Mouse (Mus musculus) ES-E14 (cell line): ENCODE results near the gene Rbmx2. TPM values are rescaled to one million over a fixed set of nuclear protein-coding genes. Genes with fewer than 3 reads are reported as not detected.

Source experiments
- DNase-seq: peaks from one replicate; pipeline ENCODE4 v3.0.0-alpha.2; 2013; ENCODE audit warnings: low read depth, low spot score
- H3K27ac ChIP-seq: 2 replicates; pipeline ENCODE4 v1.5.1; 2012; ENCODE audit warnings: low read depth, mild to moderate bottlenecking, low read length, moderate library complexity, mixed read lengths; ENCODE audit not compliant: poor library complexity, insufficient read depth, severe bottlenecking
- H3K36me3 ChIP-seq: 2 replicates; pipeline ENCODE4 v1.6.1; 2012; ENCODE audit warnings: mild to moderate bottlenecking, low read length, moderate library complexity, mixed read lengths; ENCODE audit not compliant: control insufficient read depth, poor library complexity, insufficient read depth, severe bottlenecking
- H3K4me1 ChIP-seq, 2 experiments: fragments of 150-350 bp in 1 of 2; sonication (generic) in 1 of 2; 2 replicates each; pipeline ENCODE4 v1.6.1; 2012; ENCODE audit warnings: low read length in 2 of 2, mild to moderate bottlenecking in 1 of 2, mixed read lengths in 1 of 2; ENCODE audit not compliant: control insufficient read depth in 2 of 2, insufficient read depth in 2 of 2, poor library complexity in 1 of 2
- H3K4me3 ChIP-seq, 2 experiments: fragments of 150-350 bp in 1 of 2; sonication (generic) in 1 of 2; 2 replicates each; pipeline ENCODE4 v1.5.1; 2012; ENCODE audit warnings: low read length in 2 of 2, low read depth in 1 of 2, mild to moderate bottlenecking in 1 of 2, mixed read lengths in 1 of 2; ENCODE audit not compliant: insufficient read depth in 1 of 2, poor library complexity in 1 of 2, severe bottlenecking in 1 of 2
- H3K9ac ChIP-seq: 2 replicates; pipeline ENCODE4 v1.6.1; 2012; ENCODE audit warnings: low read depth, mild to moderate bottlenecking, low read length, mixed read lengths; ENCODE audit not compliant: poor library complexity, insufficient read depth, severe bottlenecking
- H3K9me3 ChIP-seq: fragments of 150-350 bp; sonication (generic); 2 replicates; pipeline ENCODE4 v1.6.1; 2012; ENCODE audit warnings: low read depth, mild to moderate bottlenecking, low read length; ENCODE audit not compliant: control insufficient read depth, insufficient read depth
- CHD2 ChIP-seq: IDR thresholded peaks from 2 replicates; pipeline ENCODE4 v1.6.1; 2014; ENCODE audit warnings: mild to moderate bottlenecking, low read depth, low read length, inconsistent platforms
- HCFC1 ChIP-seq: IDR thresholded peaks from 2 replicates; pipeline ENCODE4 v1.6.1; 2012; ENCODE audit warnings: low read length, inconsistent platforms, borderline replicate concordance; ENCODE audit not compliant: insufficient read depth
- MAFK ChIP-seq: IDR thresholded peaks from 2 replicates; pipeline ENCODE4 v1.6.1; 2014; ENCODE audit warnings: mild to moderate bottlenecking, low read depth, low read length, inconsistent platforms; ENCODE audit not compliant: insufficient read depth
- ZC3H11A ChIP-seq: IDR thresholded peaks from 2 replicates; pipeline ENCODE4 v1.6.1; 2012; ENCODE audit warnings: low read depth, mild to moderate bottlenecking, inconsistent platforms, low read length, borderline replicate concordance
- ZNF384 ChIP-seq: IDR thresholded peaks from 2 replicates; pipeline ENCODE4 v1.6.1; 2012; ENCODE audit warnings: low read depth, low read length, inconsistent platforms
- in situ Hi-C, 2 experiments: fragments of 600-800 bp; cut with MboI; formaldehyde crosslinking; loops; one replicate each; pipeline ENCODE4 v1.15.1; 2025; ENCODE audit warnings: low sequenced_read_pairs in 2 of 2, inconsistent platforms in 1 of 2; ENCODE audit not compliant: unreplicated experiment in 2 of 2
- total RNA-seq: library from RNA; depleted of rRNA; stranded (reverse); fragments of 300-350 nt; gene quantifications from 2 replicates; pipeline ENCODE4 v1.2.3, GENCODE M21; 2012

The Rbmx2 gene
- total RNA-seq, 1 experiment = 18.4 TPM

DNA sequence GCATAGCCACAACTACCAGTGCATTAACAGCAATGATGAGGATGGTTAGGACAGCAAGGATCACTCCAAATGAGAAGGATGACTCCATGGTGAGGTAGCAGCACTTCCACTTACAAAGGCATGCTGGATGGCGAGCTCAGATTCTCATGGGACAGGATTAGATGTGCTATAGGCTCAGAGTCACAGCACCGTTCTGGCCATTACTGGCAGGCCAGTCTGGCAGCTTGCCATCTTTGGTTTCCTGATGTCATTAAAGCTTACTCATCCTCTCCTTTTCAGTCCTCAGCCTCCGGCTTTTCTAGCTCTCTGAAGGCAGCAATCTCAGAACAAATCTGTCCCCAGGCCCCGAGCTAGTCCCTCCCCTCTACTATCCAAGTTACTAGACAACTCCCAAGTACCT lies 20.6 kb upstream of the Rbmx2 start, which contains the start of gene Gpr119:
TSS of gene Gpr119 (minus strand) at position 308 of the 400 bp plus-strand sequence.
- no peak for DNase-seq
- Histone ChIP-seq H3K36me3 (no peaks in the 10 kb centered on the region), H3K4me3 (no peak within 1 kb of the TSS), H3K9ac (no peak within 1 kb of the TSS), H3K27ac (no peak within 1 kb of the TSS), H3K9me3 (no peaks in the 10 kb centered on the region), H3K4me1 (no peaks in the 10 kb centered on the region)
- in situ Hi-C loops = loop anchor here in 1 of 2 experiments (25.0 kb wide), 1 partner anchor 638 kb away; no protein-coding TSS in a partner anchor
- TF ChIP-seq CHD2 (no peak), ZC3H11A (no peak), HCFC1 (no peak), MAFK (no peak), ZNF384 (no peak)

DNA sequence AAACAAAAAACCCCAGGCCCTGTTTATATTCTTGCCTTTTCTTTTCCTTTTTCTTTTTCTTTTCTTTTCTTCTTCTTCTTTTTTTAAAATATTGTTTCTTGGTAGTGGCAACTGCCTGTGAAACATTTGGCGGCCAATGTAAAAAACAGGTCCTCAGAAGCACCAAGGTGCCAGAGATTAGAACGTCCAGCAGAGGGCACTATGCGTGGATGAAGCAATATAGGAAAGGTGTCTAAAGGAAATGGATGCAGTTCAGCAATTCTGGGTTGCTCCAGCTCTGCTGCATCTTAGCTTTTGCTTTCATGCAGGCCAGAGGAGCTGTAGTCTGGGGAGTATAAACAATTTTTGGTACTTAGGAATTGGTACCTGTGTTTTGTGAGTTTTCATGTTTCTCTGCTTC lies 11.4 kb upstream of the Rbmx2 start:
- DNase-seq = peak; percentile 27
- no peak overlapping the region for H3K27ac ChIP-seq
- H3K9me3 ChIP-seq = no peaks in the 10 kb centered on the region
- no peak overlapping the region for H3K4me3 ChIP-seq
- in situ Hi-C loops = no loop called here
- H3K36me3 ChIP-seq = no peaks in the 10 kb centered on the region
- no peaks in the 10 kb centered on the region for H3K4me1 ChIP-seq
- 0 out of 2 replicates have a peak, but pooled peaks have one; percentile 29 for TF ChIP-seq ZC3H11A
- TF ChIP-seq CHD2 = no peak
- no peak overlapping the region for H3K9ac ChIP-seq

DNA sequence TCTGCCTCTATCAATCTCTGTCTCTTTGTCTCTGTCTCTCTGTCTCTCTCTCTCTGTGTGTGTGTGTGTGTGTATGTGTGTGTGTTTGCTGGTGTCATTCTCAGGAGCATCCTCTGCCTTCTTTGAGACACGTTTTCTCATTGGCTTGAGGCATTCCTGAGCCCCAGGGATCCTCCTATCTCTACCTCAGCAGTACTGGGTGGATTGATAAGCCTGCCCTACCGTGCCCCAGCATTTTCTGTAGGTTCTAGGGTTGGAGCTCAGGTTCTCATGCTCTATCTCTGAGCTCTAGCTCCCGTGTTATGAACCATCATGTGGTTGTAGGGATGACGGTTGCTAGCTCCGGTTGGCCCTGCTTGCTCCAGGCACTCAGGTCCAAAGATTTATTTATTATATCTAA lies 10.9 kb upstream of the Rbmx2 start:
- no peak overlapping the region for H3K9ac ChIP-seq
- no peak for DNase-seq
- H3K4me1 ChIP-seq = no peaks in the 10 kb centered on the region
- in situ Hi-C loops = no loop called here
- no peaks in the 10 kb centered on the region for H3K36me3 ChIP-seq
- no peak overlapping the region for H3K4me3 ChIP-seq
- no peak overlapping the region for H3K27ac ChIP-seq
- no peak for TF ChIP-seq CHD2
- TF ChIP-seq ZC3H11A = no peak
- no peak for TF ChIP-seq HCFC1
- no peak for TF ChIP-seq MAFK
- TF ChIP-seq ZNF384 = no peak
- H3K9me3 ChIP-seq = no peaks in the 10 kb centered on the region

DNA sequence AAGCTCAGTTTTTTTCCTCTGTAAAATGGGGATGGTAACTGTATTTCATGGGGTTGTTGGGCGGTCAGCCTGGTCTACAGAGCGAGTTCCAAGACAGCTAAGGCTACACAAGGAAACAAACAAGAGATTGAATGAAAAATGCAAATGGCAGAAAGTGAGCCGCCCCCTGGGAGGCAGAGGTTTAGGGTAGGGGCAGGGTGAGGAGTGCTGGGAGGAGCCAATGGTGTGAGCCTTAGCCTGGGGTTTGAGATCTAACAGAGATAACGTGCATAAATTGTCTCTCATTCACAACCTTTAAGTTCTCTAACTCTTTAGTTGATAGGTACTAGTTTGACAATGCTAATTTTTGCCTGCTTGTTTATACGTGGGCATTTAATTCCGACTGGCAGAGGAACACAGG lies 344 bp upstream of the Rbmx2 start:
- no peak overlapping the region for H3K27ac ChIP-seq
- no peaks in the 10 kb centered on the region for H3K36me3 ChIP-seq
- 0 out of 4 replicates have a peak, but pooled peaks cover 0 to 4% of the 10 kb centered on the region in 2 experiments for H3K4me1 ChIP-seq
- H3K9ac ChIP-seq = no peak overlapping the region
- TF ChIP-seq ZNF384 (no peak), ZC3H11A (no peak), HCFC1 (no peak), MAFK (no peak), CHD2 (no peak)
- no peaks in the 10 kb centered on the region for H3K9me3 ChIP-seq
- in situ Hi-C loops = no loop called here
- peak overlapping the region; percentile 88 to 97 for H3K4me3 ChIP-seq
- DNase-seq = no peak

DNA sequence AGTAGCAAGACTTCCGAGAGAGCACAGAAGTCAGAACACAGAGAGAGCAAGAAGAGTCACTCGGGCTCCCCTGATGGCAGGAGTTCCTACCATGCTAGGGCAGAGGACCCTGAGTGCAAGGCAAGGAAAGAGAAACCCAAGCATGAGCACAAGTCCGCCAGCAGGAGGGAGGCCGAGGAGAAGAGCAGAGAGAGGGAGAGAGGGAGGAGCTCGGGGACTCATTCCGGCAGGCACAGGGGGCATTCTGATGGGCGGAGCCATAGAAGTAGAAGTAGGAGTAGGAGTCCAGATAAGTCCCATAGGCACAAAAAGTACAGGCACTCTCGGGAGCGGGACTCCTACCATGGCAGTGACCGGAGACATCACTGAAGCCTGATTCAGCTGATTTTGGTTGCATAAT lies 14.9 kb downstream of the Rbmx2 start:
- peaks cover 7% of the 10 kb centered on the region for H3K36me3 ChIP-seq
- TF ChIP-seq HCFC1 (no peak), MAFK (no peak)
- no peak overlapping the region; the same call in 1 of the 2 replicates for H3K9ac ChIP-seq
- no peaks in the 10 kb centered on the region for H3K9me3 ChIP-seq
- no peak overlapping the region for H3K4me3 ChIP-seq
- no peak for DNase-seq
- no peaks in the 10 kb centered on the region for H3K4me1 ChIP-seq
- no peak overlapping the region for H3K27ac ChIP-seq
- in situ Hi-C loops = no loop called here
